Mouse (Mus musculus) kidney, adult 10 weeks (tissue): ENCODE measurements around the gene Ppp1r16b. TPM values are rescaled to one million over a fixed set of nuclear protein-coding genes. Genes with fewer than 3 reads are reported as not detected.

Source experiments
- polyA plus RNA-seq: library from polyadenylated mRNA; stranded (reverse); fragments of 350-450 nt; fragmentation: Illumina TruSeq; extraction: RNeasy Lipid Tissue Mini Kit (QIAGEN cat#74804); gene quantifications from one replicate; pipeline ENCODE4 v1.2.3, GENCODE M21; 2014; ENCODE audit warnings: low read depth, low replicate concordance

The Ppp1r16b gene
- 12.1 TPM for polyA plus RNA-seq

DNA sequence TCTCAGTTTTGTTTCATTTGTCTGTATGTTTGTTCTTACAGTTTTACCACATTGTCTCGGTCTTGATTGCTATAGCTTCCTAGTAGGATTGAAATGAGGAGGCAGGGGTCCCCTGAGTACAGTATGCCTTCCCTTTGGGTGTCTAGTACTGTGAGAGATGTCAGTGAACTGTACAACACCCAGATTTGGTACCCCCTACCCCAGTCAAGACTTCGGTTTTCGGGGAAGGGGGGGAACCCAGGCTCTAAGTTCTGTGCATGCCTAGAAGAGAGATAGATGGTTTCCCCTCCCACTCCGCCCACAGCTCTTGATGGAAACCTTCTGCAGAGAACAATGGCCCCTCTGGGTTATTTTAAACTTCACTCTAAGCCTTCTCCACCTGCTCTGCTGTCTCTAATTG, at the start of gene Ppp1r16b:
TSS of gene Ppp1r16b (plus strand) at position 301 of the 400 bp plus-strand sequence.

DNA sequence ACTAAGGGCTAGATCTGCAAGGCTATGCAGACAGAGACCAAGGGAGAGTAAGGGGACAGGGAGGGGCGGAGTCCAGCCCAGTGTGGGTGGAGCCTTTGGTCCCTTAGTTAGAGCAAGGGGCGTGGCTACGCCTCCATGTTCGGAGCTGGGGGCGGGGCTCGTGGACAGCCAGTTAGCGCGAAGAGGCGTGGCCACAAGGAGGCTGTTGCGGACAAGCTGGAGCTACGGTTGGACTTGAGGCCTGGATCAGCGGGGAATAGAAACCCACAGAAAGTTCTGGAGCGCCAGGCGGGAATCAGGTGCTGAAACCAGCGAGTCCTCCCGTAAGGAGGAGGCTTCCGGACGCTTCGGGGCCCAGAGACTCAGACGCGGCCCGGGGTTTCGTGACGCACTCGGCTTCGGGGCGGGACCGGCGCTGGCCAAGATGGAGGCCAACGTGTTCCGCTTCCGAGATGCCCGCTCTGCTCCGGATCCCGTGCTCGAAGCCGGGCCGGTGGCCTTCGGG, 40.4 kb upstream of the Ppp1r16b start, which contains the start of gene Actr5:
TSS of gene Actr5 (plus strand) at position 171 of the 505 bp plus-strand sequence.

DNA sequence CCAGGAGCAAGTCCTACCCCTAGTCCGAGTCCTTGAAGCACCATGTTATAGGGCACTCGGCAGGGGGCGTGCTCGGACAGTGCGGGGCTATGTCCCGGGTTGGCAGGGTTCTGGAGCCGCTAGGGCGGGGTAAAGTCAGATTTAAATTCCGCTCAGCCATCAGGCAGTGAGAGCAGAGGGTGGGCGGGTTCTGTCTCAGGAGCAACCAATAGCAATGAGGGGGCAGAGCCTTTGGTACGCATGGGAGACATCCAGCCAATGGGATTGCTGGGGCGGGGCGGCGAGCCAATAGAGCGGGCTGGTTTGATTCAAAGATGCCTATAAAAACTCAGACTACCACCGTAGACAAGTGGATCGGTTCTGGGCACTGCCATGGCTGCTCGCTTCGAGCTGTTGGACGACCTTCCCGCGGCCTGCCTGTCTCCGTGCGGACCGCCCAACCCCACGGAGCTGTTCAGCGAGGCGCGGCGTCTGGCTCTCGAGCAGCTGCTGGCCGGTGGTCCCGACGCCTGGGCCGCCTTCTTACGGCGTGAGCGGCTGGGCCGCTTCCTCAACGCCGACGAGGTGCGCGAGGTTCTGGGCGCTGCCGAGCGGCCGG, 102.6 kb downstream of the Ppp1r16b start, which contains the start of gene Fam83d:
TSS of gene Fam83d (plus strand) at position 352 of the 598 bp plus-strand sequence.

DNA sequence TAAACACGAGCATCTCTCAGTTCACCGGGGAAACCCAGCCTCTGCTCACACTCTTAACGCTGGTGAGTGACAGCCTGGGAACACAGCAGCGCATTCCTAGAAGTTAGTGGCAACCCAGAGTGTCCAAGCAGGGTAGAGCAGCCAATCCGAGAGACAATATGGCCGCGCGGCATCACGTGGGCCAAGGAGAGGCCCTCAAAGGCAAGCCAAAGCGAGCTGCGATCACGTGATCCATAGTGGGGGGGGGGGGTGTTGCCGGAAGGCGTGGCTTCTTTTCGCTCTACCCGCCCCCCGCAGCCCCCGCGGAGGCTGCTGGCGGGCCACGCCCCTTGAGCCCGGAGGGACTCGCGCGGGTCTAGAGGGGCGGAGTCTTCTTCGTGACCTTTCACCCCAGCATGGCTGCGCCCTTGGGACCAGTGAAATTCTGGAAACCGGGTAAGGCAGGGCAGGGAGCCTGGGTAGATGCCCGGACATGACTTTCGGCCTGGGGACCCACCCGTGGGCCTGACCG, 129.4 kb downstream of the Ppp1r16b start, which contains the start of gene Dhx35:
TSS of gene Dhx35 (plus strand) at position 314 of the 511 bp plus-strand sequence.

Other genes with a start within 250 kb of the Ppp1r16b start
- not detected for gene Adig, start 162.8 kb upstream of the Ppp1r16b start, polyA plus RNA-seq
- not detected for gene Arhgap40, start 152.6 kb upstream of the Ppp1r16b start, polyA plus RNA-seq
- not detected for gene Slc32a1, start 54.6 kb upstream of the Ppp1r16b start, polyA plus RNA-seq
- not detected for gene Actr5, start 40.5 kb upstream of the Ppp1r16b start, polyA plus RNA-seq
- not detected for gene Fam83d, start 102.7 kb downstream of the Ppp1r16b start, polyA plus RNA-seq
- 6.1 TPM for gene Dhx35, start 129.4 kb downstream of the Ppp1r16b start, polyA plus RNA-seq